Comparison of ENCODE assay signal across 9 mouse cellular contexts in genomic region chr5:102703325-102704099, GRCm38 (mm10).
A peak's percentile ranks its signal among the peaks of the same experiment; 100 is the strongest.
DNase-seq lines count a peak whose midpoint lies in the region; ATAC-seq and TF ChIP-seq lines count a peak whose summit lies in the region.
"Had no signal": no experiment of that assay in that cellular context is flagged by ENCODE, and none has a peak within 500 bp of the region (broad histone marks: within the 10 kb centered on the region; RNA-seq: fewer than 3 reads in every experiment).

No protein-coding gene starts in this region.

- H3K4me1 ChIP-seq in forebrain, embryonic 10.5 days, result 0 out of 2 replicates have a peak, but pooled peaks cover 6% of the 10 kb centered on the region
- no peaks in the 10 kb centered on the region for H3K4me1 ChIP-seq in forebrain, embryonic 16.5 days (replicated peaks; ENCODE audit: control insufficient read depth, insufficient read depth, low read length)
- H3K4me1 ChIP-seq in forebrain, embryonic 14.5 days (ENCODE audit: control insufficient read depth, insufficient read depth, low read length), result no peaks in the 10 kb centered on the region
- no peaks in the 10 kb centered on the region for H3K4me1 ChIP-seq in hindbrain, embryonic 14.5 days (replicated peaks; ENCODE audit: control insufficient read depth, insufficient read depth, low read length)
- H3K4me1 ChIP-seq in small intestine, adult 2 months (ENCODE audit: control insufficient read depth, insufficient read depth, insufficient read length, low read length), result no peaks in the 10 kb centered on the region
- H3K4me1 ChIP-seq: liver, embryonic 13.5 days had no signal

- no peaks in the 10 kb centered on the region for H3K36me3 ChIP-seq in forebrain, embryonic 10.5 days (replicated peaks)
- no peaks in the 10 kb centered on the region for H3K36me3 ChIP-seq in forebrain, embryonic 16.5 days (ENCODE audit: control insufficient read depth, insufficient read depth)
- H3K36me3 ChIP-seq in forebrain, embryonic 14.5 days (ENCODE audit: control insufficient read depth, insufficient read depth, low read length), result no peaks in the 10 kb centered on the region
- no peaks in the 10 kb centered on the region for H3K36me3 ChIP-seq in hindbrain, embryonic 14.5 days (replicated peaks; ENCODE audit: control insufficient read depth, insufficient read depth)
- H3K36me3 ChIP-seq in small intestine, adult 2 months (ENCODE audit: control insufficient read depth, insufficient read depth, low read length), result no peaks in the 10 kb centered on the region
- H3K36me3 ChIP-seq: liver, embryonic 13.5 days had no signal

- H3K27me3 ChIP-seq in forebrain, embryonic 10.5 days (ENCODE audit: poor library complexity, severe bottlenecking), result no peaks in the 10 kb centered on the region
- H3K27me3 ChIP-seq in forebrain, embryonic 16.5 days (replicated peaks; ENCODE audit: control insufficient read depth, insufficient read depth, low read length), result no peaks in the 10 kb centered on the region
- H3K27me3 ChIP-seq in forebrain, embryonic 14.5 days (replicated peaks; ENCODE audit: control insufficient read depth, insufficient read depth, low read length), result no peaks in the 10 kb centered on the region
- H3K27me3 ChIP-seq in hindbrain, embryonic 14.5 days (ENCODE audit: control insufficient read depth, insufficient read depth, low read length), result no peaks in the 10 kb centered on the region
- H3K27me3 ChIP-seq in small intestine, adult 2 months (ENCODE audit: control insufficient read depth, insufficient read depth, low read length), result no peaks in the 10 kb centered on the region
- H3K27me3 ChIP-seq: liver, embryonic 13.5 days had no signal

- no peak for ATAC-seq in forebrain, embryonic 16.5 days
- ATAC-seq in forebrain, embryonic 14.5 days, result peak; percentile 60; the same call in 1 of the 2 replicates
- ATAC-seq in hindbrain, embryonic 14.5 days (ENCODE audit: low FRiP score), result no peak

- no peak overlapping the region for H3K4me3 ChIP-seq in forebrain, embryonic 10.5 days
- H3K4me3 ChIP-seq in forebrain, embryonic 16.5 days (replicated peaks; ENCODE audit: low read length), result no peak overlapping the region
- no peak overlapping the region for H3K4me3 ChIP-seq in forebrain, embryonic 14.5 days (ENCODE audit: low read depth, low read length)
- no peak overlapping the region for H3K4me3 ChIP-seq in hindbrain, embryonic 14.5 days (replicated peaks; ENCODE audit: low read length)
- no peak overlapping the region for H3K4me3 ChIP-seq in small intestine, adult 2 months (ENCODE audit: low read depth, low read length)
- H3K4me3 ChIP-seq: liver, embryonic 13.5 days had no signal

- no peak for TF ChIP-seq POLR2A in brain, embryonic 14.5 days (IDR thresholded peaks at IDR 0.05; ENCODE audit: borderline replicate concordance, extremely low read depth, insufficient read depth, insufficient read length, poor library complexity, severe bottlenecking)
- TF ChIP-seq POLR2A in small intestine, adult 2 months (IDR thresholded peaks at IDR 0.05; ENCODE audit: low read depth, low read length), result no peak

- peak; percentile 37 for DNase-seq in forebrain, embryonic 10.5 days (ENCODE audit: extremely low spot score, low spot score)
- DNase-seq in brain, embryonic 14.5 days (ENCODE audit: low read depth), result peak; percentile 82
- peak; percentile 83 for DNase-seq in forebrain, embryonic 14.5 days (ENCODE audit: low spot score)
- peak; percentile 87 for DNase-seq in hindbrain, embryonic 14.5 days (ENCODE audit: low spot score)
- peak; percentile 30 to 61 for DNase-seq in layer of hippocampus, adult 8-10 months (ENCODE audit: low spot score in 2 of 2)
- peak; percentile 80 for DNase-seq in lung, postnatal 10 days
- DNase-seq: liver, embryonic 13.5 days had no signal

- H3K27ac ChIP-seq in forebrain, embryonic 10.5 days, result no peak overlapping the region
- H3K27ac ChIP-seq in forebrain, embryonic 16.5 days (ENCODE audit: low read length), result no peak overlapping the region
- no peak overlapping the region for H3K27ac ChIP-seq in forebrain, embryonic 14.5 days (ENCODE audit: low read depth, low read length)
- no peak overlapping the region for H3K27ac ChIP-seq in hindbrain, embryonic 14.5 days
- no peak overlapping the region for H3K27ac ChIP-seq in small intestine, adult 2 months (ENCODE audit: insufficient read depth, low read depth, low read length)
- H3K27ac ChIP-seq: liver, embryonic 13.5 days had no signal

- no peaks in the 10 kb centered on the region for H3K9me3 ChIP-seq in forebrain, embryonic 10.5 days
- no peaks in the 10 kb centered on the region for H3K9me3 ChIP-seq in forebrain, embryonic 16.5 days (ENCODE audit: control insufficient read depth, low read length)
- H3K9me3 ChIP-seq in forebrain, embryonic 14.5 days (replicated peaks; ENCODE audit: control insufficient read depth, low read length), result no peaks in the 10 kb centered on the region
- no peaks in the 10 kb centered on the region for H3K9me3 ChIP-seq in hindbrain, embryonic 14.5 days (ENCODE audit: control insufficient read depth, low read length)
- H3K9me3 ChIP-seq: liver, embryonic 13.5 days had no signal

- peak; percentile 73; the same call in 1 of the 2 replicates for TF ChIP-seq CTCF in brain, embryonic 14.5 days (IDR thresholded peaks at IDR 0.05; ENCODE audit: borderline replicate concordance, extremely low read depth, insufficient read depth, insufficient read length)
- peak; percentile 60; the same call in 1 of the 2 replicates for TF ChIP-seq CTCF in small intestine, adult 2 months (IDR thresholded peaks at IDR 0.05; ENCODE audit: extremely low read depth, insufficient read length, insufficient replicate concordance, low read depth, low read length)

- no peak overlapping the region for H3K4me2 ChIP-seq in forebrain, embryonic 16.5 days (ENCODE audit: low read length)
- no peak overlapping the region for H3K4me2 ChIP-seq in forebrain, embryonic 14.5 days (ENCODE audit: low read length)
- H3K4me2 ChIP-seq in hindbrain, embryonic 14.5 days (replicated peaks), result no peak overlapping the region
- H3K4me2 ChIP-seq: liver, embryonic 13.5 days had no signal

- 65% methylated on average over 5 of the region's 5 CpGs for WGBS in forebrain, embryonic 10.5 days
- WGBS in forebrain, embryonic 16.5 days, result 50% methylated on average over 5 of the region's 5 CpGs
- WGBS in forebrain, embryonic 14.5 days, result 53% methylated on average over 5 of the region's 5 CpGs
- WGBS in hindbrain, embryonic 14.5 days, result 54% methylated on average over 5 of the region's 5 CpGs
- WGBS in small intestine, adult 2 months, result 51% methylated on average over 5 of the region's 5 CpGs

- no peak overlapping the region for H3K9ac ChIP-seq in forebrain, embryonic 16.5 days (replicated peaks; ENCODE audit: low read depth, low read length)
- H3K9ac ChIP-seq in forebrain, embryonic 14.5 days (ENCODE audit: low read length), result no peak overlapping the region
- H3K9ac ChIP-seq in hindbrain, embryonic 14.5 days, result no peak overlapping the region
- H3K9ac ChIP-seq: liver, embryonic 13.5 days had no signal

Comparison
In these comparisons a context has a peak if more than half of its experiments do, and no peak if none do; other contexts are left out.
1. DNase-seq: peak in every context shown above with its lines; median percentile 87 in hindbrain, embryonic 14.5 days; 83 in forebrain, embryonic 14.5 days; 82 in brain, embryonic 14.5 days; 80 in lung, postnatal 10 days; 46 in layer of hippocampus, adult 8-10 months; 37 in forebrain, embryonic 10.5 days.